Mouse (Mus musculus) embryonic facial prominence, embryonic 11.5 days (tissue): Measurements from ENCODE around the gene Mapk1. TPM values are rescaled to one million over a fixed set of nuclear protein-coding genes. Genes with fewer than 3 reads are reported as not detected.

Experiments
- ATAC-seq: fragments of 200-750 bp; cut with Nextera tagmentation; replicated peaks from 2 replicates; pipeline ENCODE4 v1.8.0; 2017; ENCODE audit warnings: low read depth; ENCODE audit not compliant: insufficient number of reproducible peaks, low FRiP score, low TSS enrichment
- DNase-seq: peaks from one replicate; pipeline ENCODE4 v3.0.0-alpha.2; 2015; ENCODE audit warnings: low spot score
- H3K27ac ChIP-seq: fragments of 300-500 bp; sonication (generic); replicated peaks from 2 replicates; pipeline ENCODE4 v1.5.1; 2014; ENCODE audit warnings: mild to moderate bottlenecking, low read depth, low read length, control low read depth
- H3K27me3 ChIP-seq: fragments of 300-500 bp; sonication (generic); 2 replicates; pipeline ENCODE4 v1.6.1; 2014; ENCODE audit warnings: mild to moderate bottlenecking, low read length, moderate library complexity, mixed read lengths; ENCODE audit not compliant: control insufficient read depth, insufficient read depth
- H3K36me3 ChIP-seq: fragments of 300-500 bp; sonication (generic); replicated peaks from 2 replicates; pipeline ENCODE4 v1.6.1; 2014; ENCODE audit warnings: low read depth, mild to moderate bottlenecking, low read length, moderate library complexity, mixed read lengths; ENCODE audit not compliant: control insufficient read depth, insufficient read depth
- H3K4me1 ChIP-seq: fragments of 300-500 bp; sonication (generic); 2 replicates; pipeline ENCODE4 v1.6.1; 2014; ENCODE audit warnings: low read length, mixed read lengths; ENCODE audit not compliant: control insufficient read depth, insufficient read depth
- H3K4me2 ChIP-seq: fragments of 300-500 bp; sonication (generic); 2 replicates; pipeline ENCODE4 v1.6.1; 2014; ENCODE audit warnings: low read depth, mild to moderate bottlenecking, control low read depth, low read length, moderate library complexity
- H3K4me3 ChIP-seq: fragments of 300-500 bp; sonication (generic); 2 replicates; pipeline ENCODE4 v1.5.1; 2014; ENCODE audit warnings: low read depth, low read length, control low read depth
- H3K9ac ChIP-seq: fragments of 300-500 bp; sonication (generic); replicated peaks from 2 replicates; pipeline ENCODE4 v1.6.1; 2014; ENCODE audit warnings: mild to moderate bottlenecking, control low read depth, low read length
- H3K9me3 ChIP-seq: fragments of 300-500 bp; sonication (generic); replicated peaks from 2 replicates; pipeline ENCODE4 v1.6.1; 2016; ENCODE audit warnings: mild to moderate bottlenecking, low read length, inconsistent platforms, mixed read lengths; ENCODE audit not compliant: control insufficient read depth
- WGBS: fragments of 180-500 bp; shearing (Covaris S2); extraction: QIAGEN DNeasy Blood & Tissue Kit; methylation state at CpG from one replicate; pipeline ENCODE4 v1.1.7; 2014; 5-methylcytosine and 5-hydroxymethylcytosine counted together
- polyA plus RNA-seq: library from polyadenylated mRNA; unstranded; fragments of >200 nt; fragmentation: Nextera tagmentation; extraction: Ambion mirVana; gene quantifications from 2 replicates; pipeline ENCODE4 v1.2.1, GENCODE M21; 2014

Mapk1 gene
- polyA plus RNA-seq, 1 experiment from 2014 or later = 182 TPM

DNA sequence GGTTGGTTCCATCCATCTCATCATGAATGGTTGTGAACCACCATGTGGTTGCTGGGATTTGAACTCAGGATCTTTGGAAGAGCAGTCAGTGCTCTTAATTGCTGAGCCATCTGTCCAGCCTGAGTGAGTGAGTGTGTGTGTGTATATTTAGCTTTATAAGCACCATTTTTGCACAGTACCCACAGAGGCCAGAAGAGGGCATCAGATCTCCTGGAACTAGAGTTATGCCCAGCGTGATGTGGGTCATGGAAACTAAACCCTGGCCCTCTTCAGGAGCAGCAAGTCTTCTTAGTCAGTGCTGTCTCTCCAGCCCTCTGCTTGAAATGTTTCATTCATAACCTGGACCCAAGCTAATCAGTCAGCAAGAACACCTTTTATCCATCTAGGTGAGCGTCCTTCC lies 93.1 kb downstream of the Mapk1 start:
- Histone ChIP-seq H3K9ac (no peak overlapping the region), H3K4me1 (no peaks in the 10 kb centered on the region), H3K36me3 (peaks cover 8% of the 10 kb centered on the region), H3K4me2 (no peak overlapping the region), H3K27me3 (no peaks in the 10 kb centered on the region), H3K4me3 (no peak overlapping the region), H3K27ac (no peak overlapping the region), H3K9me3 (no peaks in the 10 kb centered on the region)
- ATAC-seq = no peak
- 96% methylated on average over 2 of the region's 2 CpGs for WGBS
- no peak for DNase-seq

GRCm38 (mm10) chr16:17076869-17077268 lies 93.7 kb downstream of the Mapk1 start:
- H3K9me3 ChIP-seq = no peaks in the 10 kb centered on the region
- H3K9ac ChIP-seq = no peak overlapping the region
- H3K27ac ChIP-seq = no peak overlapping the region
- no peak overlapping the region for H3K4me3 ChIP-seq
- DNase-seq = no peak
- H3K4me1 ChIP-seq = no peaks in the 10 kb centered on the region
- no peak overlapping the region for H3K4me2 ChIP-seq
- ATAC-seq = no peak
- H3K36me3 ChIP-seq = peaks cover 8% of the 10 kb centered on the region
- H3K27me3 ChIP-seq = no peaks in the 10 kb centered on the region

GRCm38 (mm10) chr16:17078101-17078500 lies 94.9 kb downstream of the Mapk1 start:
- H3K9me3 ChIP-seq = no peaks in the 10 kb centered on the region
- H3K36me3 ChIP-seq = peaks cover 8% of the 10 kb centered on the region
- no peak for ATAC-seq
- WGBS = 93% methylated on average over 7 of the region's 7 CpGs
- H3K27me3 ChIP-seq = no peaks in the 10 kb centered on the region
- H3K9ac ChIP-seq = no peak overlapping the region
- H3K27ac ChIP-seq = no peak overlapping the region
- no peaks in the 10 kb centered on the region for H3K4me1 ChIP-seq
- H3K4me2 ChIP-seq = no peak overlapping the region
- no peak overlapping the region for H3K4me3 ChIP-seq
- no peak for DNase-seq

GRCm38 (mm10) chr16:17082121-17082792 lies 99.1 kb downstream of the Mapk1 start:
- Histone ChIP-seq H3K27me3 (no peaks in the 10 kb centered on the region), H3K4me2 (no peak overlapping the region), H3K4me3 (no peak overlapping the region), H3K36me3 (no peaks in the 10 kb centered on the region; the same call in 1 of the 2 replicates), H3K9ac (no peak overlapping the region), H3K27ac (no peak overlapping the region), H3K9me3 (no peaks in the 10 kb centered on the region), H3K4me1 (no peaks in the 10 kb centered on the region)
- WGBS = 87% methylated on average over 6 of the region's 6 CpGs
- DNase-seq (no peak), ATAC-seq (no peak)

DNA sequence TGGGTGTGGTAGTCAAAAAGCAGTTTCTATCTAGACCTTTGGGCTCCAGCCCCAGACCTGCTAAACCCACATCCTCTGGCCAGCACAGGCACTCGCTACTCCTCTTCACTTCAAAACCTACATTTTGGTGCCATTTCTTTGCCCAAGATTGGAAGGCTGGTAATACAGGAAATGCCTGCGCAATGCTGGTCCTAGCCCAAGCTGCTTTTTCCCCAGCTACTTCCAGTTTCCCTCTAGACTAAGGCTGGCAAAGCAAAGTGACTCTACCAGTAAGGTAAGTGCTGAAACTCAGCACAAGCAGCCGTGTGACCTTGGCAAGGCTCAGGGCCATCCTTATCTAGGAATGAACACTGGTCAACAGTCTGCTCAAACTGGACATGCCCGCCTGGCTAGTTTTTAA lies 102.5 kb downstream of the Mapk1 start:
- WGBS = 88% methylated on average over 4 of the region's 4 CpGs
- H3K9me3 ChIP-seq = no peaks in the 10 kb centered on the region
- H3K4me2 ChIP-seq = no peak overlapping the region
- no peaks in the 10 kb centered on the region for H3K4me1 ChIP-seq
- peaks cover 13% of the 10 kb centered on the region for H3K36me3 ChIP-seq
- DNase-seq (no peak), ATAC-seq (no peak)
- no peak overlapping the region for H3K9ac ChIP-seq
- no peak overlapping the region for H3K4me3 ChIP-seq
- H3K27ac ChIP-seq = no peak overlapping the region
- H3K27me3 ChIP-seq = no peaks in the 10 kb centered on the region

DNA sequence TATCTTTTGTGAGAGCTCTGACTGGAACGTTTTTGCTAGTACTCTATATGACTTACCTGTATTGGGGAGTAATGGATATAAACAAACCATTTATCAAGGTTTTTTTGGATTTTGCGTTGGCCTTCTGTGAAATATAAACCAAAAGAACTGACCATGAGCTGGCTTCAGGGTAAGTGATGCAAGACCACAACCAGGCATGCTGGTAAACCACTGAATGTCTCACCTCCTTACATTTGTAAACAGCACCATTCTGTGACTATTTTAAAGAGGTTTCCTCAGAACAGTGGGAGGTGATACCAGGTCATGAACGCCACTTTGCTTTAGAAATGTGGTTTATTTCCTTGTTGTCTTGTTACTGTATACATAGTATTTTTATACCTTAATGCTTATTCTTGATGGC lies 103.1 kb downstream of the Mapk1 start:
- no peak overlapping the region for H3K4me3 ChIP-seq
- H3K36me3 ChIP-seq = peaks cover 13% of the 10 kb centered on the region
- H3K4me2 ChIP-seq = no peak overlapping the region
- DNase-seq = no peak
- H3K9ac ChIP-seq = no peak overlapping the region
- 93% methylated on average over 3 of the region's 3 CpGs for WGBS
- no peak for ATAC-seq
- no peaks in the 10 kb centered on the region for H3K4me1 ChIP-seq
- no peaks in the 10 kb centered on the region for H3K9me3 ChIP-seq
- H3K27ac ChIP-seq = no peak overlapping the region
- no peaks in the 10 kb centered on the region for H3K27me3 ChIP-seq

GRCm38 (mm10) chr16:17086669-17087193 lies 103.5 kb downstream of the Mapk1 start:
- H3K4me1 ChIP-seq = no peaks in the 10 kb centered on the region
- 78% methylated on average over 13 of the region's 13 CpGs for WGBS
- ATAC-seq (no peak), DNase-seq (no peak)
- no peaks in the 10 kb centered on the region for H3K27me3 ChIP-seq
- H3K27ac ChIP-seq = no peak overlapping the region
- no peak overlapping the region for H3K4me2 ChIP-seq
- H3K4me3 ChIP-seq = no peak overlapping the region
- H3K36me3 ChIP-seq = peaks cover 13% of the 10 kb centered on the region
- H3K9ac ChIP-seq = no peak overlapping the region
- no peaks in the 10 kb centered on the region for H3K9me3 ChIP-seq

DNA sequence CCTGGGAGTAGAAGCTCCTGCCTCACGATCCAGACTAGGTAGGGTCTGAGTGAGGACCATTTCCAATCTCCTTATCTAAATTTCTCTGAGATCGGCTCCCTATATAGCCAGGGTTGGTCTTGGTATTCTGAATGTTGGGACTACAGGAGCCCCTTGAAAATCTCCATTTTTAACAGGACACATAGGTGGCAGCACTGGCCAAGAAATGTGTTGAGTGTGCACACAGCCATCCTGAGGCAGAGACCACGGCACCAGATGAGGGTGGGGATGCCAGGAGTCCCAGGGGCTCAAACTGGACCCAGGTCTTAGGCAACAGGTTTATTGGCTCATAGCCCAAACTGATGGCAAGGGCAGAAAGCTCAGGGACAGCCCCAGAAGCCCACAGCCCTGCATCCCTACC lies 105.2 kb downstream of the Mapk1 start:
- no peak overlapping the region for H3K4me2 ChIP-seq
- ATAC-seq = no peak
- H3K4me3 ChIP-seq = no peak overlapping the region
- no peaks in the 10 kb centered on the region for H3K9me3 ChIP-seq
- H3K36me3 ChIP-seq = peaks cover 16% of the 10 kb centered on the region
- 77% methylated on average over 3 of the region's 3 CpGs for WGBS
- H3K27me3 ChIP-seq = no peaks in the 10 kb centered on the region
- H3K4me1 ChIP-seq = no peaks in the 10 kb centered on the region
- DNase-seq = peak; percentile 22
- no peak overlapping the region for H3K9ac ChIP-seq
- no peak overlapping the region for H3K27ac ChIP-seq
